9 mouse cellular contexts compared by ENCODE assay signal in the genomic region with DNA sequence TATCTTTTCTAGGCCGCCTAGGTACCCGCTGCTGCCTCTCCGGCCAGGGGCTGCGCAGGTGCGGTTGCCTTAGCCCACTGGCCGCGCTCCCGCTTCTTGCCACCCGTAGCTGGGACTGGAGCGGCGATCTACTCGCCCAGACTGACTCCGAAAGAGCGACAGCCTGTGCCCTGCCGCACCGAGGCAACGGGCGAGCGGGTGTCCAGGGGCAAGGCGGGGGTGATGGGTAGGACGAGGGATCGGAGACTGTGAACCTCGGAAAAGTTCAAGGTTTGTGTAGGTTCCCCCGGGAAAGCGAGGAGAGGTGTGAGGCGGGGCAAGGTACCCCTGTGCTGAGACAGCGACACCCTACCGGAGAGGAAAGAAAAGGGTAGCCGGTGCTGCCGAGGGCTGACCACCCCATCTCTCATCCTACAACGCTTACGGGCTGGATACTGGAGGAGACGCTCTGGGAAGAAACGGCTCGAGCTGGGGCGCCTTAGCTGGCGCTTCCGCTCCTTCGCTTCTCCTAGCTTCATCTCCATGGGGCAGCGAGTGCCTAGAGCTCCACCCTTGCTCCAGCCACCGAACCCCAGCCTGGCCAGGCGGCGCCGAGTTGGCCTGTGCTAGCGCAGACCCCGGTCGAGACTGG. TPM values are rescaled to one million over a fixed set of nuclear protein-coding genes. Genes with fewer than 3 reads are reported as not detected.
DNase-seq lines count a peak whose midpoint lies in the region; ATAC-seq and TF ChIP-seq lines count a peak whose summit lies in the region.
"Had no signal": no experiment of that assay in that cellular context is flagged by ENCODE, and none has a peak within 500 bp of the region (broad histone marks: within the 10 kb centered on the region; RNA-seq: fewer than 3 reads in every experiment).

No protein-coding gene starts in this region.

- H3K27me3 ChIP-seq in heart, adult 2 months (ENCODE audit: control insufficient read depth, insufficient read depth, low read length): peaks cover 33% of the 10 kb centered on the region
- H3K27me3 ChIP-seq in testis, adult 2 months (ENCODE audit: control insufficient read depth, insufficient read depth, low read length): peaks cover 5% of the 10 kb centered on the region; the same call in 1 of the 2 replicates
- H3K27me3 ChIP-seq in heart, postnatal 0 days (ENCODE audit: control insufficient read depth, insufficient read depth, low read length): peaks cover 88% of the 10 kb centered on the region
- H3K27me3 ChIP-seq in liver, postnatal 0 days (ENCODE audit: insufficient read depth, low read length): peaks cover 59% of the 10 kb centered on the region

- H3K9me3 ChIP-seq in heart, postnatal 0 days (replicated peaks; ENCODE audit: control insufficient read depth, low read length): no peaks in the 10 kb centered on the region
- H3K9me3 ChIP-seq in liver, postnatal 0 days (ENCODE audit: low read length): no peaks in the 10 kb centered on the region

- H3K79me2 ChIP-seq in heart, adult 2 months (replicated peaks; ENCODE audit: control insufficient read depth, insufficient read depth, low read length): no peaks in the 10 kb centered on the region

- TF ChIP-seq CTCF in heart, adult 2 months (IDR thresholded peaks at IDR 0.05): no peak
- TF ChIP-seq CTCF in testis, adult 2 months (IDR thresholded peaks at IDR 0.05; ENCODE audit: control insufficient read depth, insufficient read depth, insufficient replicate concordance, low read depth, low read length): no peak
- TF ChIP-seq CTCF in heart, postnatal 0 days (IDR thresholded peaks at IDR 0.05; ENCODE audit: low read depth): no peak
- no peak for TF ChIP-seq CTCF in liver, postnatal 0 days (IDR thresholded peaks at IDR 0.05; ENCODE audit: low read depth)

- no peaks in the 10 kb centered on the region for H3K4me1 ChIP-seq in heart, adult 2 months (ENCODE audit: control insufficient read depth, insufficient read depth, low read length)
- H3K4me1 ChIP-seq in testis, adult 2 months (ENCODE audit: control insufficient read depth, insufficient read depth, low read length): peaks cover 36% of the 10 kb centered on the region
- peaks cover 15% of the 10 kb centered on the region for H3K4me1 ChIP-seq in heart, postnatal 0 days (ENCODE audit: control insufficient read depth, insufficient read depth)
- 0 out of 2 replicates have a peak, but pooled peaks cover 3% of the 10 kb centered on the region for H3K4me1 ChIP-seq in liver, postnatal 0 days (ENCODE audit: insufficient read depth)

- intact Hi-C loops in heart, adult 2 months (cut with DNase I): no loop called here
- intact Hi-C loops in heart, postnatal 25 days (cut with DNase I): no loop called here

- no peak for TF ChIP-seq POLR2A in heart, adult 2 months (IDR thresholded peaks at IDR 0.05; ENCODE audit: insufficient read depth, low read depth, low read length)
- TF ChIP-seq POLR2A in testis, adult 2 months (IDR thresholded peaks at IDR 0.05; ENCODE audit: control insufficient read depth, low read depth, low read length): no peak

- peak overlapping the region; percentile 73 for H3K4me2 ChIP-seq in heart, postnatal 0 days (ENCODE audit: low read depth, low read length)
- H3K4me2 ChIP-seq in liver, postnatal 0 days (ENCODE audit: low read depth, low read length): peak overlapping the region; percentile 65

- no peak for TF ChIP-seq EP300 in heart, adult 2 months (IDR thresholded peaks at IDR 0.05; ENCODE audit: insufficient read depth, low read depth, low read length)
- TF ChIP-seq EP300 in heart, postnatal 0 days (IDR thresholded peaks at IDR 0.05; ENCODE audit: low read depth): no peak
- no peak for TF ChIP-seq EP300 in liver, postnatal 0 days (IDR thresholded peaks at IDR 0.05; ENCODE audit: low read depth)

- ATAC-seq in heart, postnatal 0 days (ENCODE audit: insufficient read depth, low read depth): no peak
- no peak for ATAC-seq in liver, postnatal 0 days
- ATAC-seq in erythroblast, adult 5-6 weeks (replicated peaks; ENCODE audit: low FRiP score, poor library complexity, severe bottlenecking): no peak

- peak overlapping the region; percentile 36 for H3K4me3 ChIP-seq in heart, adult 2 months
- H3K4me3 ChIP-seq in testis, adult 2 months (ENCODE audit: control insufficient read depth, low read depth, low read length): peak overlapping the region; percentile 54
- H3K4me3 ChIP-seq in heart, postnatal 0 days (ENCODE audit: low read depth, low read length): peak overlapping the region; percentile 54
- peak overlapping the region; percentile 44 for H3K4me3 ChIP-seq in liver, postnatal 0 days (ENCODE audit: low read depth, low read length)

- no peak for DNase-seq in heart, adult 2 months
- DNase-seq in heart, postnatal 25 days (ENCODE audit: low spot score): no peak
- DNase-seq in testis, postnatal 10 days (ENCODE audit: low spot score): no peak
- no peak for DNase-seq in heart, postnatal 0 days (ENCODE audit: low spot score)
- DNase-seq in liver, postnatal 0 days: no peak
- no peak for DNase-seq in adipocyte (ENCODE audit: low spot score)

- H3K9ac ChIP-seq in heart, adult 2 months (ENCODE audit: low read depth, low read length): no peak overlapping the region
- no peak overlapping the region for H3K9ac ChIP-seq in heart, postnatal 0 days (replicated peaks; ENCODE audit: low read depth, low read length)
- no peak overlapping the region for H3K9ac ChIP-seq in liver, postnatal 0 days (replicated peaks)

- H3K27ac ChIP-seq in heart, adult 2 months: no peak overlapping the region
- H3K27ac ChIP-seq in testis, adult 2 months (ENCODE audit: control insufficient read depth, insufficient read depth, low read depth, low read length): no peak overlapping the region
- no peak overlapping the region for H3K27ac ChIP-seq in heart, postnatal 0 days (ENCODE audit: low read depth)
- no peak overlapping the region for H3K27ac ChIP-seq in liver, postnatal 0 days (ENCODE audit: low read depth)

- 2% methylated on average over 47 of the region's 47 CpGs for WGBS in heart, adult 2 months
- WGBS in heart, postnatal 0 days: 1% methylated on average over 45 of the region's 47 CpGs
- WGBS in liver, postnatal 0 days (ENCODE audit: insufficient replicate concordance): under 1% methylated on average over 47 of the region's 47 CpGs

- H3K36me3 ChIP-seq in heart, adult 2 months (ENCODE audit: control insufficient read depth, insufficient read depth, low read length): no peaks in the 10 kb centered on the region
- no peaks in the 10 kb centered on the region for H3K36me3 ChIP-seq in testis, adult 2 months (ENCODE audit: control insufficient read depth, insufficient read depth, low read length)
- H3K36me3 ChIP-seq in heart, postnatal 0 days (replicated peaks; ENCODE audit: control insufficient read depth, insufficient read depth, low read length): no peaks in the 10 kb centered on the region
- no peaks in the 10 kb centered on the region for H3K36me3 ChIP-seq in liver, postnatal 0 days (replicated peaks; ENCODE audit: insufficient read depth, low read length)

RNA-seq across cellular contexts. Expression of a gene that starts 0.9 kb away (rescaled TPM):
- total RNA-seq in heart, adult 2 months (2021): under 1 TPM; 0.14 to 0.26 TPM
- polyA plus RNA-seq in heart, adult 2 months (2012; rRNA removed): 0.06 and 0.10 TPM in 2 replicates
- under 1 TPM; 0.18 to 0.22 TPM for total RNA-seq in heart, postnatal 25 days (2021)
- polyA plus RNA-seq in testis, adult 2 months (2012; rRNA removed): 0.53 and 0.54 TPM in 2 replicates
- 0.15 TPM in 1 of 2 replicates, not detected in the other for total RNA-seq in heart, postnatal 0 days (2014; rRNA removed; ENCODE audit: low replicate concordance)
- not detected in 2 replicates for polyA plus RNA-seq in heart, postnatal 0 days (2015; fragmentation: Nextera tagmentation; extraction: Ambion mirVana)
- 0.40 TPM in 2 replicates for polyA plus RNA-seq in liver, postnatal 0 days (2015; fragmentation: Nextera tagmentation; extraction: Ambion mirVana)
- not detected in 2 replicates for total RNA-seq in erythroblast, adult 5-6 weeks (2015; ENCODE audit: low replicate concordance)
- total RNA-seq in erythroblast, adult 5-6 weeks (2017; ENCODE audit: low replicate concordance): not detected in 2 replicates
- total RNA-seq: CH12.LX had no signal
